Mouse (Mus musculus): Measurements from ENCODE around the gene Ano2.

Ano2 gene

GRCm38 (mm10) chr6:125690057-125690703 lies at the start of gene Ano2:
Gene Ano2, plus strand, starts transcription at chr6:125690419.
- peak; percentile 51 for DNase-seq (ENCODE audit: inconsistent ontology term)

GRCm38 (mm10) chr6:125640486-125640885 lies 49.7 kb upstream of the Ano2 start:
- DNase-seq (ENCODE audit: inconsistent ontology term), result no peak

- DNase-seq (ENCODE audit: inconsistent ontology term), result no peak
Observed at GRCm38 (mm10) chr6:125641146-125641545, 49.1 kb upstream of the Ano2 start.

GRCm38 (mm10) chr6:125648964-125649363 lies 41.3 kb upstream of the Ano2 start:
- no peak for DNase-seq (ENCODE audit: inconsistent ontology term)

- DNase-seq (ENCODE audit: inconsistent ontology term), result no peak
Observed at GRCm38 (mm10) chr6:125651335-125651734, 38.9 kb upstream of the Ano2 start.

- no peak for DNase-seq (ENCODE audit: inconsistent ontology term)
Observed at GRCm38 (mm10) chr6:125653416-125653815, 36.8 kb upstream of the Ano2 start.

GRCm38 (mm10) chr6:125656921-125657320 lies 33.3 kb upstream of the Ano2 start:
- no peak for DNase-seq (ENCODE audit: inconsistent ontology term)

- no peak for DNase-seq (ENCODE audit: inconsistent ontology term)
Observed at GRCm38 (mm10) chr6:125657966-125658365, 32.3 kb upstream of the Ano2 start.

- DNase-seq (ENCODE audit: inconsistent ontology term), result peak; percentile 48
Observed at GRCm38 (mm10) chr6:125661106-125661877, 28.9 kb upstream of the Ano2 start.

- no peak for DNase-seq (ENCODE audit: inconsistent ontology term)
Observed at GRCm38 (mm10) chr6:125663906-125664305, 26.3 kb upstream of the Ano2 start.

GRCm38 (mm10) chr6:125671835-125672234 lies 18.4 kb upstream of the Ano2 start:
- no peak for DNase-seq (ENCODE audit: inconsistent ontology term)

- DNase-seq (ENCODE audit: inconsistent ontology term), result no peak
Observed at GRCm38 (mm10) chr6:125678492-125678891, 11.7 kb upstream of the Ano2 start.

- DNase-seq (ENCODE audit: inconsistent ontology term), result no peak
Observed at GRCm38 (mm10) chr6:125680613-125681012, 9.6 kb upstream of the Ano2 start.

GRCm38 (mm10) chr6:125685420-125685819 lies 4.8 kb upstream of the Ano2 start:
- DNase-seq (ENCODE audit: inconsistent ontology term), result no peak

- no peak for DNase-seq (ENCODE audit: inconsistent ontology term)
Observed at GRCm38 (mm10) chr6:125687986-125688385, 2.2 kb upstream of the Ano2 start.

GRCm38 (mm10) chr6:125701146-125701545 lies 10.9 kb downstream of the Ano2 start:
- DNase-seq (ENCODE audit: inconsistent ontology term), result peak; percentile 86

GRCm38 (mm10) chr6:125711261-125711660 lies 21.0 kb downstream of the Ano2 start:
- no peak for DNase-seq (ENCODE audit: inconsistent ontology term)

GRCm38 (mm10) chr6:125726408-125726807 lies 36.2 kb downstream of the Ano2 start:
- no peak for DNase-seq (ENCODE audit: inconsistent ontology term)

- DNase-seq (ENCODE audit: inconsistent ontology term), result peak; percentile 43
Observed at GRCm38 (mm10) chr6:125727484-125727911, 37.3 kb downstream of the Ano2 start.

- DNase-seq (ENCODE audit: inconsistent ontology term), result no peak
Observed at GRCm38 (mm10) chr6:125729471-125729870, 39.3 kb downstream of the Ano2 start.

GRCm38 (mm10) chr6:125729986-125730535 lies 39.8 kb downstream of the Ano2 start:
- DNase-seq (ENCODE audit: inconsistent ontology term), result no peak

- peak; percentile 78 for DNase-seq (ENCODE audit: inconsistent ontology term)
Observed at GRCm38 (mm10) chr6:125737511-125738285, 47.5 kb downstream of the Ano2 start.

Data from Muller cell, postnatal 12 days (primary cell).